Mouse (Mus musculus) CD4-positive, CD25-positive, alpha-beta regulatory T cell, adult 2 months (primary cell): ENCODE data around the gene Sec16b.

Source experiments
- DNase-seq: peaks from one replicate; pipeline ENCODE4 v3.0.0-alpha.2; 2012; ENCODE audit warnings: low read depth, low spot score

Sec16b gene

DNA sequence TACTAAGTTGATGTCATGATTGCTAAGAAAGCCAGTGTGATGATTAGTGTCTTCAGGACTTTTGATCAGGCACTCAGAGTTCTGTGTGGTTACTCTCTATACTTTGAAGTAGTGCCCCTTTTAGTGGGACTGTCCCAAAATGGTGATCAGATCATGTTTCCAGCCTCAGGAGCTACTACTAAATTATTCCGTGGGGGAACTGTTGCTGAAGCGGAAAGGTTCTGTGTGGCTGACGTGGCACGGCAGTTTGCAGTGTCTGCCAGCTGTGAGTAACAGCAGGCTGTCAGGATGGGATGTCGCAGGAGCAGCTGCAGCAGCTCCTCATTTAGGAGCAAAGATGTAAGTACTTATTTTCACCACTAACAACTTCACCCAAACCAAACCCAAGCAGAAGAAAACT is at the start of gene Sec16b:
Gene Sec16b (plus strand): TSS at position 207 of the 400 bp plus-strand sequence.
- DNase-seq = no peak

DNA sequence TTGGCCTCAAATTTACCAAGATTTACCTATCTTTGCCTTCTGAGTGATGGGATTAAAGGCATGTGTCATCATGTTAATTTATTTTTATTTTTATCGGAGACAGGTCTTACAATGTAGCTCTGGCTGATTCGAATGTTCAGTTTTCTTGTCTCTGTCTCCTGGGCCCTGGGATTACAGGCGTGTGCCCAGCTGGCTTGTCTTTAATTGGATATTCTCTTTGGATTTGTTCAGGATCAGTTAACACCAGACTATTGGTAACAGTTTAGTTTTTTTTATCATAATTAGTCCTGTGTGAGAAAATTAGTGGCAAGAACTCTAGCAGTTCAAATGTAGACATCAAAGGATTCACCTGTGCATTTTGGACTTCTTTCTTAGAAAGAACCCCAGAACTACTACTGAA is 48.7 kb upstream of the Sec16b start:
- no peak for DNase-seq

DNA sequence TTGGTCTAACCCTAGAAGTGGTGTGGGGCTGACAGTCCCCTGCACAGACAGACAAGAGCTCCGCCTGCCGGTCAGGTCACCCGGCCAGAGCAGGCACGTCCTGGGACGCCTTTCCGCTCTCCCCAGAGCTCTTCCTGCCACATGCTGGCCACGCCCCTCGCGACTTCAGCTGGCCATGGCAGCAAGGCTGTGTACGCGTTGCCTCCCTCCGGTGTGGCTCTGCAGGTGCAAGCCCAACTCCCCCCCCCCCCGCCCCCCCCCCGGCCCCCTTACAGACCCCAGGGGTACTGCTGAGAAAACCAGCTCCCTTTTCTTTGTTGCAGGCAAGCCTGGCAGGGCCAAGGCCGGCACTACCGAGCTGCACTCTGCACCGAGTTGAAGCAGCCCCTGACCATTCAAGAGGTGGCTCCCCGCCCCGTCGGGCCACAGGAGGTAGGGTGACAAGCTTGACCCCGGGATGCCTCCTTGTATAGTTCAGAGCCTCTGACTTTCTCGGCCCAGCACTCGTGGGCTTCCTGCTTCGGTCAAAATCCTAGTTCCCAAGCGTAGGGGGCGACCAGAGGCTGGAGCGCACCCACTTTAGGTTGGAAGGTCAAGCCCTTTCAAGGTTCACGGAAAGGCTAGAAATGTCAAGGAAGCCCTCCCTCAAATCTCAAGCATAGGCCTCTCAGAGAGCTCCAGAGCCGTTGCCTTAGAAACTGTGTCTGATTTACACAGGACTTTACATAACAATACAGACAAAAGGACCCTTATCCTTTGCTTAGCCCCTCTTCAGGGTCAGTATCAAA is 47.9 kb upstream of the Sec16b start, which contains the start of gene Cryzl2:
Gene Cryzl2 (plus strand): TSS at position 157 of the 788 bp plus-strand sequence.
- peak; percentile 76 for DNase-seq

GRCm38 (mm10) chr1:157459904-157460303 is 46.6 kb upstream of the Sec16b start:
- no peak for DNase-seq

GRCm38 (mm10) chr1:157461276-157461675 is 45.3 kb upstream of the Sec16b start:
- DNase-seq = no peak

GRCm38 (mm10) chr1:157462336-157462735 is 44.2 kb upstream of the Sec16b start:
- DNase-seq = no peak

DNA sequence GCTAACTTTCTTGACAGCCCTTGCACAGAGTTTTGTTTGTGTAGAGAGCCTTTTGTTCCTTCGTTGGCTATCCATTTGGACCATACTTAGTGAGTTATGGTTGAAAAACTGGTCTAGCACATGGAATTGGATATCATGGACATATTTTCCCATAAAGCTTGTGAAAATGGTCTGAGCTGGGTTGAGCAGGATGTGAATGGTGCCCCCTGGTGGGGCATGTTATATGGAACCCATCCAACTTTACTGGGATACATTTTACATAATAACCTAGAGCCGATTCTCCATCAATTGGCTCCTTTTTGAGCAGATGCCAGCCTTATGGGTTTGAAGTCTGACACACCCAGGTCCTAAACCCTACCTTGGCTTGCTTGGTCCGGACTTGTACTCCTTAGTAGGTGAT is 41.3 kb upstream of the Sec16b start:
- peak; percentile 31 for DNase-seq

- DNase-seq = no peak
Observed at GRCm38 (mm10) chr1:157467866-157468265, 38.7 kb upstream of the Sec16b start.

DNA sequence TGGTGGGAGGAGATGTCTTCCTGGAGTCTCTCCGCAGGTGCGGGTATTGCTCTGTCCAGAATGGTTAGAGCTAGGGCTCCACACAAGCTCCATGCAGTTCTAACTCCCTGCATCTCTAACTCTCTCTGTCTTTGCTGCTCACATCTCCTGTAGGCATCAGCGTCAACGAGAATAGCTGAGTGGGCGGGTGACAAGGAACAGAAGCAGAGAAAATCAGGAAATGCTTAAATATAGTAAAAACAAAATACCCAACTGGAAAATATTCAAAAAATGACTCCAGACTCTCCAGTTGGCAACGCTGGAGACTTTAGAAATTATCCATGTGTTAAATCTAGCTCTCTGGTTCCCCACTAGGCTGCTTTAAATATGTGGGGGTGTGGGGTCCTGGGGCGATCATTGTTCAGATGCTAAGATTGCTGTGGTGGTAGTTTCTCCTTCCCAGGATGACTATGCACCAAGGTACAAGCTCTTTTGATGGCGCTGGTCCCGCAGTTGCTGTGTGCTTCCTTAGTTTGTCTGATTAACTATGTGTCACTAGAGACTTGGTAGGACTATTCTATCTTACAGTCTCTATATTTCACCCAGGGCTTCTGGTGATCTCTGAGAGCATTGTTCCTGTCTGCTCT is 35.7 kb upstream of the Sec16b start:
- no peak for DNase-seq

DNA sequence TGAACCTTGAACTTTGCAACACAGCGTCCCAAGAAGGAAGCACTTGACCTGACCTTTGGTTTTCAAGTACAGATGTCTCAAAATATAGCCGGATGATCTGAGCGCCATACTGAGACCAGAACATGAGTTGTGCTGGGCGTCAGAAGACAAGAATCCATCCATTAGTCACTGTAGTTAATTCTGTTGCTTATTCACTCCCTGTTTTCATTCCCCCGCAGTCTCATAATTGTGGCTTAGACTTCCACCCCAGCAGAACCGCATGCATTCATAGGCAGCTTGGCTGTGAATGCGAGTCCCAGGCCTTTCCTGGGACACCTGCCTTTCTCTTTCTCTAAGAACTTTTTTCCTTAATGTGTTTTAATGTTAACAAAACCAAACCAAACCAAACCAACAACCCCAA is 33.8 kb upstream of the Sec16b start:
- DNase-seq = no peak

DNA sequence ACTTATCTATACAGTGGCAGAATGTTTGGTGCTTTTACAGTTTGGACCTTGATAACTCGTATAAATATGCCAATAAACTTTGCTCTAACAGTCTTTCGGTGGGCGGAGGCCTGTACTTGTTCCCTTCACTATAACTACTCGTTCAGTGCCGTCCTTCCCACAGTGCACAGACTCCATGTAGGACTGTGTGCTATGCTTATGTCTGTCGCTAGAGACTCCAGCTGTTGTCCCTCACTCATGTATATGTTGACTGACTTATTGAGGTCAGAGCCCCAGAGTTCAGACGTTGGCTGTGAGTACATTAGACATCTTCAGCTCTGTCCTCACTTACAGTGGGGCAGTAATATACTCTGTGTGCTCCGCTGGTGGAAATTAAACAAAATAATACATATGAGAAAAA is 31.7 kb upstream of the Sec16b start:
- no peak for DNase-seq

GRCm38 (mm10) chr1:157476231-157476630 is 30.3 kb upstream of the Sec16b start:
- DNase-seq = no peak

DNA sequence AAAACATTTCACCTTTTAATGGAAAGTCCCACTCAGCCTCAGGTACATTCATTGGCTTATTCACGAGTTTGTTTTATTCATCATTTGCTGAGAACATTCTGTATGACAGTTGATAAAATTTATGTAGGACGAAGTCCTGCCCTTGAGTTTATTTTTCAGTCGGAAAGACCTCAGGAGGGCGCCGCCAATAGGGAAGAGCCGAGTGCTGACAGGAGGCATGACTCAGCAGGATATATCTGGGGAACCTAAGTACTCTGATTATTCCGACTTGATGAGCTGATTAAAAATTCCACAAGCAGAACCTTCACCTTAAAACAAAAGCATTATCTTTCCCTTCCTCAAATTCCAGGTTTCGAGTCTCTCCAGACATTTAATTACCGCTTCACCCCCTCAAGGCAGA is 26.4 kb upstream of the Sec16b start:
- DNase-seq = no peak

- DNase-seq = no peak
Observed at GRCm38 (mm10) chr1:157480901-157481300, 25.6 kb upstream of the Sec16b start.

- DNase-seq = no peak
Observed at GRCm38 (mm10) chr1:157481666-157482065, 24.9 kb upstream of the Sec16b start.

DNA sequence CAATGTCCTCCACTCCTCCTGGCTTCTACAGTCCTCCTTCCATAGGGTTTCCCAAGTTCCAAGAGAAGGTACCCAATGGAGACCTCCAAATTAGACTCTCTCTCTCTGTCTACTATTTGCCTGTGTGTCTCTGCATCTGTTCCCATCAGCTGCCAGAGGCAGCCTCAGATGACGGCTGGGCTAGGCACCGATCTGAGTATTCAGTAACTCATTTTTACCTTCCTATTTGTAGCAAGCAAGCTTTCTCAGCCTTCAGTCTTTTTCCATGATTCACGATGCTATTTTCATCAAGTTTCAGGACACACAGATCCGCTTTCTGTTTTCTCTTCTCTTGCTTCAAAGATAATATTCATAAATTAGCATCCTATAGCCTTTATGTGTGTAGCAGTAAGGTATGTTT is 22.4 kb upstream of the Sec16b start:
- DNase-seq = no peak

GRCm38 (mm10) chr1:157500657-157501056 is 5.9 kb upstream of the Sec16b start:
- no peak for DNase-seq

- no peak for DNase-seq
Observed at GRCm38 (mm10) chr1:157501352-157501945, 5.1 kb upstream of the Sec16b start.

DNA sequence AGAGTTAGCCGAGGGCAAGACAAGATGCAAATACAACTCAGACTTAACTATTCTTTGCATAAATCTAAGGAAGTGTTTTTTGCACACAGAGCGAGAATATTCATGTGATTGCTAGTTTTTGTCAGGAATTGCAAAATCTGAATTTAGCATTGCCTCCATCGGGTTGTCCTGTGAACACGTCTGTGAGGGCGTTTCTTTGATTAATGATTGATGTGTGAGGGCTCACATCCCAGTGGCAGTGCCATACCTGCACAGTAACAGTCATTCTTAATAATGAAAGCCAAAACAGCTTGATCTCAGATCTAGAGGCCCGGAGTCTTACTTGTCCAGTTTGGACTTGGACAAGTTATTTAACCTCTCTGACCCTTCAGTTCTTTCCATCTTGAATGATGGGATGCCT is 3.5 kb upstream of the Sec16b start:
- DNase-seq = no peak

DNA sequence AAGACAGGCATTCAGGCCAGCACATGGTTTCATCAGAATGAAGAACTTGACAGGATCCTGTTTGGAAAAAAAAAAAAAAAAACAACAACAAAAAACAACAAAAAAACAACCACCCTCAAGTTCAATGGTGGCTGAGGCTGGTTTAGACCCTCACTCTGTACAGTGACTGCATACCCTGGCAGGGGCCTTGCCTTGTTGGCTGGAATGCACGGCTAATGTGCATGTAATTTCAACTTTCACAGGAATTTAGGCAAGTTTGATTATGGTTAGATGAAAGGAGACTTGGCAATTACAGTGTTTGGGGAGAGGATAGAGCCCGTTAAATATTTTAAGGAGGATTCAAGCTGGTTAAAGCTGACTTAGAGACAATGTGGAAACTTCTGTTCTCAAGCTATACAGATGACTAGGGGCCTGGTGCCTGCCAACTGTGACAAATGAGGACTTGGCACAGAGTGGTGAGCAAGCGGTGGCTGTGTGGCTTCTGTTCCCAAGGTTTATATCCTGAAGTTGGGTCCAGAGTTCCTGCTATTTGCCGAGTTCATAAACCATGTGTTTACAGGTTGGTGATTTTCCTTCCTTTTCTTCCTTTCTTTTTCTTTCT is 567 bp downstream of the Sec16b start:
- DNase-seq = no peak

DNA sequence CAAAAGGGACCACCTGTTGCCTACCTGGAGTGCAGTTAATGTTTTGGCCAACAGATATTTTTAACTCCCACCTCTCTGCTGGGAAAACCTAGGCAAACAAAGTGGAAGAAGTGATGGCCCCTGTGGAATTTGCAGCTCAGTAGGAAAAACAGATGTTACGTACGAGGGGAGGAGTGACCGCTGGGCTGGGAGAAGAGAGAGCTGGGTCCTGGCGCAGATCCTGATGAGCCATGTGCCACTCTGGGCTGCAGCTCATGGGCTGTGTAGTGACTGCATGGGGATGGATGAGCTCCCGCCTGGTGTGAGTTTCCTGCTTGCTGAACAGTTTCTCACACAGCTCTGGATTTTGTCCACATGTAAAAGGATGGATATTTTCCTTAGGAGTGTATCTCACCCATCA is 1.3 kb downstream of the Sec16b start:
- no peak for DNase-seq

DNA sequence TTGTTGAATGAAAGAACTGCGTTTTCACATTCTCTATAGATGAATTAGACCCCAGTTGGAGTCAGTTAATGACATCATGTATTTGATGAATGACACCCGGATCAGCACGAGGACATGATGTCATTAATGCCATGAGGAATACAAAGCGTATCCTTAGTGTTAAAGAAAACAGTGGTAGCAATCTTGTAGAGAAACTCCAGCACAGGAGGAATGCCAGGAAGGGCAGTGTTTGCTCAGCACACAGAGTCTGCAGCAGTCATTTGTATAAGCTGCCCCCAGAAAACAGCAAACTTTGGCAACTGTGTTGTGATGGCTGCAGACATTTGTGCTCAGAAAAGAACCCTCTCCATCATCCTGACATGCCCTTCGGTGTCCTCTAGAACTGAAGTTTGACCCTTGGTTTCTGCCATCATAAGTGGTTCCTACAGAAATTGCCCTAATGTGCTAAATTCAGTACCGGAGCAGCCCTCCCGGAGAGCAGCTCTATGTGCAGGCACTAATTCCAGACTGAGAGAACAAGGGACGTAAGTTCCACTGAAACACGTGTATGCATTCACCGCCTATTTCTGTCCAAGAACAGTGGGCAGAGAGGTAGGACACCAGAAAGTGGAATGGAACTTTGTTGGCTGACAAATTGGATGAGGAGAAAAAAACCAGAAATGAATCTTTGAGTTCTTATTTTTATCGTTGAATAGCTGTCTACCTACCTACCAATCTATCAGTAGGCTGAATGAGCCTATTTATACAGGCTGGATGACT is 6.3 kb downstream of the Sec16b start:
- no peak for DNase-seq
